Mouse (Mus musculus): Measurements from ENCODE around the gene Bud23. TPM values are rescaled to one million over a fixed set of nuclear protein-coding genes. Genes with fewer than 3 reads are reported as not detected.

The Bud23 gene
- total RNA-seq, 1 experiment from 2014 or later, result 46.5 TPM

Other genes starting within 250 kb of the Bud23 start
- gene Tmem270, start 158.2 kb downstream of the Bud23 start, total RNA-seq (2017), result not detected in 2 replicates
- 30.1 and 31.1 TPM in 2 replicates for gene Cldn13, start 149.4 kb downstream of the Bud23 start, total RNA-seq (2017)
- 7.4 and 10.0 TPM in 2 replicates for gene Mettl27, start 132.6 kb downstream of the Bud23 start, total RNA-seq (2017)
- 0.92 TPM in 1 of 2 replicates, not detected in the other for gene Cldn4, start 118.0 kb downstream of the Bud23 start, total RNA-seq (2017)
- not detected in 2 replicates for gene Cldn3, start 78.7 kb downstream of the Bud23 start, total RNA-seq (2017)
- gene Abhd11, start 55.8 kb downstream of the Bud23 start, total RNA-seq (2017), result 37.5 and 40.1 TPM in 2 replicates
- 0.27 TPM in 1 of 2 replicates, not detected in the other for gene Stx1a, start 41.5 kb downstream of the Bud23 start, total RNA-seq (2017)
- gene Dnajc30, start 757 bp downstream of the Bud23 start, total RNA-seq (2017), result 3.9 and 10.9 TPM in 2 replicates
- not detected in 2 replicates for gene Vps37d, start 13.3 kb upstream of the Bud23 start, total RNA-seq (2017)
- not detected in 2 replicates for gene Mlxipl, start 24.9 kb upstream of the Bud23 start, total RNA-seq (2017)
- gene Tbl2, start 84.7 kb upstream of the Bud23 start, total RNA-seq (2017), result 12.7 and 18.0 TPM in 2 replicates
- 30.3 and 32.8 TPM in 2 replicates for gene Bcl7b, start 103.3 kb upstream of the Bud23 start, total RNA-seq (2017)
- gene Baz1b, start 122.3 kb upstream of the Bud23 start, total RNA-seq (2017), result 168 and 188 TPM in 2 replicates
- 0.14 and 0.29 TPM in 2 replicates for gene Fzd9, start 186.3 kb upstream of the Bud23 start, total RNA-seq (2017)

All from common myeloid progenitor, adult 5-6 weeks (primary cell).